Mouse (Mus musculus) bone marrow, adult 2 months (tissue): ENCODE measurements around the gene Wrnip1.

ENCODE experiments used
- CTCF ChIP-seq: fragments of 200-500 bp; IDR thresholded peaks from 2 replicates; pipeline ENCODE4 v1.5.1; 2011; ENCODE audit warnings: low read length, control low read depth; ENCODE audit not compliant: control insufficient read depth, insufficient read depth
- POLR2A ChIP-seq: fragments of 200-500 bp; IDR thresholded peaks from 2 replicates; pipeline ENCODE4 v1.6.1; 2011; ENCODE audit warnings: low read depth, mild to moderate bottlenecking, control low read depth, low read length, borderline replicate concordance; ENCODE audit not compliant: control insufficient read depth

GRCm38 (mm10) chr13:32834513-32834912 is 32.7 kb downstream of the Wrnip1 start:
- TF ChIP-seq CTCF (no peak), POLR2A (no peak)
